Mouse (Mus musculus) heart, postnatal 36 days (tissue): ENCODE measurements at regions not wholly inside any gene's neighbourhood (a gene's known extent, or its start where the extent isn't known, plus 50 kb on each side); places are given as distances from the start of the nearest gene placed in this dataset.

Source experiments
- DNase-seq, 2 experiments: peaks; one replicate each; pipeline ENCODE4 v3.0.0; 2021 to 2022
- intact Hi-C: fragments of 180-260 bp; cut with DNase I; formaldehyde crosslinking; loops from one replicate; pipeline ENCODE4 v1.15.1; 2025

GRCm38 (mm10) chr2:144197139-144197538 lies 73.3 kb upstream of the Mgme1 start:
- intact Hi-C loops: no loop called here

GRCm38 (mm10) chr2:144198326-144199051 lies 72.0 kb upstream of the Mgme1 start:
- no peak for DNase-seq
- intact Hi-C loops: no loop called here

More at GRCm38 (mm10) chr2:144197139-144197538, 73.3 kb upstream of the Mgme1 start:
- DNase-seq: peak in 1 of 2 experiments; percentile 33
